Mouse (Mus musculus) lung, postnatal 4 days (tissue): ENCODE results near the gene Itpr3.
A peak's percentile ranks its signal among the peaks of the same experiment; 100 is the strongest.

Source experiments
- DNase-seq, 2 experiments: peaks; one replicate each; pipeline ENCODE4 v3.0.0; 2021

Itpr3 gene

GRCm38 (mm10) chr17:27120561-27121024 lies 63.5 kb downstream of the Itpr3 start:
- DNase-seq, result peak; percentile 68

DNA sequence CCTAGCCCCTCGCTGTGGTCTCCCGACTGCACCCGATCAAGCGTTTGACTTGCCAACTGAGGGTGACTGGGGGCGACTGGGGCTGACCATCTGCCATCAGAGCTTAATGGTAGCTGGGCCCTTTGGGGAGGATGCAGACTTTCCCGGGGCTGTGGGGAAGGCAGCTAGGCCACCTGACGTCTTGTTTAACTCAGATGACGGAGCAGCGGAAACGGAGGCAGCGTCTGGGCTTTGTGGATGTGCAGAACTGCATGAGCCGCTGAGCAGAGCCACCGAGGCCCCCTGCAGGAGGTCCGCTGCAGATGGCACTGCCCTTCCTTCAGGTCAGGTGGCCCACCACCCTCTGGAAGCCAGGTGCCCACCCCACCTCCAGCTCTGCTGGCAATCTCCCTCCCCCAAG lies 64.2 kb downstream of the Itpr3 start:
- no peak for DNase-seq

DNA sequence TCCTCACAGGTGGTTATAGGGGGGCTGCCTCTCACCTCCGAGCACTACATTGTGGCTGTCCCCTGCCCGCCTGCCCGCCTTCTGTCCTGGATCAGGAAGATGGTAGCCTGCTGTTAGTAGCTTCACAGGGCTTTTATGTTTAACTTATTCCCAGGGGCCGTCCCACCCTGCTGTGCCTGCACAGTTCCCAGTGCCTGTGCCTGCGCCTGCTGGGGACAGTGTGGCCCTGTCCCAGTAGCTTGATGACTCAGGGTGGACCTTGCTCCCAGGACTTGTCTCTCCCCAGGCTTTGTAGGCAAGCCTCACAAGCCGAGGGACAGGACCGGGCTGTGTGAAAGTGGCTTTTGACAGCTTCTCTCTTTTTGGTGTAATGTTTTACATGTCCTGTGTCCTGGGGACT lies 64.7 kb downstream of the Itpr3 start:
- DNase-seq, result no peak

DNA sequence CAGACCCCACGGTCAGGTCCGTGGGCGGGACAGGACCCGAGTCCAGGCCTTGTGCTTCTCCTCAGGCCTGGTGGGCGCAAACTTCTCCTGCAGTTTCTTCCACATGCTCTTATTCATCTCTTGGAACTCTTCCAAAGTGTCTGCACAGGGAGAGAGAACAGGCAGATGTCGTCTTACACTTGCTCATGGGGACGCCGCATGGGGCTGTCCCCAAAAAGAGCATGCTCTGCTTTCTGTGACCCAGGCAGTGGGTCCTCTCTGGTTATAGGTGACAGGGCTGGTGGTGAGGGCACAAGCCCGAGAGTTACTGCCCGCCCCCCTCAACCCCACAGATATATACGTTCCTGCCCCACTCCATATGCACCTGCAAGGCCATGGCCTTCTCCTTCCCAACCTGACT lies 65.6 kb downstream of the Itpr3 start:
- DNase-seq, result no peak

DNA sequence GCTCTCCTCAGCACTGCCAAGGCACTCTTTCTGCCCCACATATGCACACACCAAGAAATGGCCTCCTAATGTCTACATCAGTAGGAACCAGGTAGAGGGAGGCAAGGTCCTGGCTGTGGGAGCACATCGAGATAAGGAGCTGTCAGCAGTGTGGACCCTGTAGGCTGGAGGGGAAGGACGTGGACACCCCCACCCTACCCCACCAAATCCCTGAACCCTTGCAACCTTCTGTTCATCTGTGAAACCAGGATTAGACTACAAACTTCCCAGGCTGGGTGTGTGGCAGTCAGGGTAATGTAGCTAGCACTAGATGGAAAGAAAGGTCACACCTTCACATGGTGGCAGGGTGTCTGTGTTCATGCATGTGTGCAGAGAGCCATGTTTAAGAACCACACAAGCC lies 66.0 kb downstream of the Itpr3 start:
- DNase-seq, result no peak

GRCm38 (mm10) chr17:27123813-27124375 lies 66.8 kb downstream of the Itpr3 start:
- no peak for DNase-seq

GRCm38 (mm10) chr17:27125185-27125584 lies 68.1 kb downstream of the Itpr3 start:
- peak; percentile 75 to 86 for DNase-seq

GRCm38 (mm10) chr17:27125669-27126202 lies 68.6 kb downstream of the Itpr3 start:
- no peak for DNase-seq

GRCm38 (mm10) chr17:27126974-27127373 lies 69.9 kb downstream of the Itpr3 start:
- no peak for DNase-seq

DNA sequence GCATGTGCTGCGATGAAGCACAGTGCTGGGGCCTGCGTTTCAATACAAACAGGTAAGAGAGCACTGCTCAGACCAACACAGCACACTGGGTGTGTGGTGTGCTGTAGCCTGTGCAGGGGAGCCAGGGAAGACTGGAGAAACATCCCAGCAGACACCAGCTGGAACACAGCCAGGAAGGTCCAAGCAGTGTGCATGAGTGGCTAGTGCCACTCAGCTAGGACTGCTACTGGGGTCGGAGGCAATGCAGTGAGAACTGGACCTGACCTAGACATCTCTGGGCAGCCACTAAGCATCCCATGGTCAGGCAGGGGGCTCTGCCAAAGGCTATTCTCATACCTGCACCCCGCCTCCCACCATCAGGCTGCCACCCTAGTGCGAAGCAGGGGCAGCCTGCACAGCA lies 71.1 kb downstream of the Itpr3 start:
- DNase-seq, result no peak

DNA sequence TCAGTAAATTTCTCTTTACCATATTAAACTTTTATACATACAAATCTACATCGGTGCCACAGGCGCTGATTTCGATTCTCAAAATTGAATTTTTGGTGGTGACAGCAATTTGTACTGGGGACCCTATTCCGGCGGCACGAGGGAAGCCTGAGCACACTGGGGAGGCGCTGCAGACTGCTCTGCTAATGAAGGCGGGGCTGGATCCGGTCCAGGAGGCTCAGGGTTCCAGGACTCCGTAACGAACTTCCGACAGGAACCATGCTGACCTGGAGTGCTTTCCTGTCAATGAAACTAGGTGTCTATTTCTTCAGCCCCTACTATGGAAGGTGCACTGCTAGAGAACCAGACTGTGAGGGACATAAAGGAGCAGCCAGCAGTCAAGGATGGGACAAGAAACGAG lies 72.2 kb downstream of the Itpr3 start:
- DNase-seq, result no peak

DNA sequence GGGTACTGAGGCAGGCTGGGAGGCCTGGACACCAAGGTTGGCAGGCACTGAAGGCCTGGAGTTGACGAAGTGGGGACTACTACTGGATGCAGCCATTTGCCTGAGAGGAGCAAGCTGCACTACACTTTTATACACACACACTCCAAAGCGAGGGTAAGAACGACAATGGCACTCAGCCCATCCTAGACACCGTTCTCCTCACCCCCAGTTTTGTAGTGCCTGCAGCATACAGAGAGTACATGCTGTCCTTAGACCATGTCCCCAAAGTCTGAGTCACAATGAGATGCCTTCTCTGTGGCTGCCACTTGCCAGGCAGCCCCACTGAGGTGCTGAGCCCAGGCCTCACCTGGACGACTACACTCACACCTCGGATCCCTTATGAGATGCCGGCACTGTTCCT lies 72.7 kb downstream of the Itpr3 start:
- DNase-seq, result no peak

DNA sequence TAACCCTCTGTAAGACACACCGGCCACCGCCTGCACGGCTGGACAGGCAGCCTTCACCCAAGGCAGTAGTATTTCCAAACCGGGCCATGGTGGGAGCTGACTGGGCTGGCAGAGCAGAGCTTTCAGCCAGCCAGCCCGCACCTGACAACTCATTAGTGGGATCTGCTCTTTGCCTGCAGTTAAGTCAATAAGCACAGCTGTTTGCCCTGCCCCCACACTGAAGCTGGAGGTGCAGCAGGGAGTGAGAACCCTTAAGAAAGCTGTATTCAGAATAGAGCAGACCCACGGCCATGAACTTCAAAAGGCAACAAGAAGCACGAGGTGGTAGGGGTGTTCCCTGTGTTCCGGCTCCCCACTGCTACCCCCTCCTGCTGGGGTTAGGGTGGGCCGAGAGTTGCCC lies 73.1 kb downstream of the Itpr3 start:
- no peak for DNase-seq

DNA sequence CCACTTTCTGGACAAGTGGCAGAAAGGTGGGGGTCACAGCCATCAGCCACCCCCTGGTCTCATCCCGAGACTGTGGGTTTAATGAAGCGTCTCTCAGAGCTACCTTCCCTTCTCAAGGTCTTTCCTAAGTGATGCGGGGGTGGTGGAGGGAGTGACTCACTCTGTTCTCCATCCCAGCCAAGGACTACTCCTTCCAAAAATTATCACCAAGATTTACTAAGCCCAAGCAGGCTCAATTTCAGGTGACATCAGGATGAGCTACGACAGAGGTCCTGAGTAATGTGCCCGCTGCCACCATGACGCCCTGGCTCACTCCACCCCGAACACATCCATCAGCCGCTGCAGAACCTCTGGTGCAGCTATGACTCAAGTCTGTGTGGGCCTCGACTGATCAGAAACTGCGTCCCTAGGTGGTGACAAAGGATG lies 74.1 kb downstream of the Itpr3 start:
- DNase-seq, result no peak

- no peak for DNase-seq
Measured at GRCm38 (mm10) chr17:27132238-27132637, 75.1 kb downstream of the Itpr3 start.

- peak; percentile 98 for DNase-seq
Measured at GRCm38 (mm10) chr17:27133551-27134141, 76.5 kb downstream of the Itpr3 start, which contains the start of gene Uqcc2. TSS of gene Uqcc2 (minus strand) at chr17:27133916.

- no peak for DNase-seq
Measured at GRCm38 (mm10) chr17:27134187-27134586, 77.1 kb downstream of the Itpr3 start.

DNA sequence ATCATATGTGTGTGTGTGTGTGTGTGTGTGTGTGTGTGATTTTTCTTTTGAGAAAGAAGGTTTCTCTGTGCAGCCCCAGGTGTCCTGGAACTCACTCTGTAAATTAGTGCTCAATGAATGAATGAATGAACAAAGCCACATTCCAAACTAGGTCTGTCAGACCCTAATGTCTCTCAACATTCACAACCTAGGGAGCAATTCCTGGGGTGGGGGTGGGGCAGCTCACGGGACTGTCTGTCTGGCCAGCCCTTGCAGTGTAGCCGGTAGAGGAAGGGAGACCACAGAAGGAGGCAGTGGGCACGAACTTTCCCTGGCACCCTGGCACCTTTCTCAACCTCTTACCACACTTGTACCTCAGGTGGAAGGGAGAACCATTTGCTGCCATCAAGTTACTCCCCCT lies 77.6 kb downstream of the Itpr3 start:
- DNase-seq, result no peak

- no peak for DNase-seq
Measured at GRCm38 (mm10) chr17:27138396-27138795, 81.3 kb downstream of the Itpr3 start.

DNA sequence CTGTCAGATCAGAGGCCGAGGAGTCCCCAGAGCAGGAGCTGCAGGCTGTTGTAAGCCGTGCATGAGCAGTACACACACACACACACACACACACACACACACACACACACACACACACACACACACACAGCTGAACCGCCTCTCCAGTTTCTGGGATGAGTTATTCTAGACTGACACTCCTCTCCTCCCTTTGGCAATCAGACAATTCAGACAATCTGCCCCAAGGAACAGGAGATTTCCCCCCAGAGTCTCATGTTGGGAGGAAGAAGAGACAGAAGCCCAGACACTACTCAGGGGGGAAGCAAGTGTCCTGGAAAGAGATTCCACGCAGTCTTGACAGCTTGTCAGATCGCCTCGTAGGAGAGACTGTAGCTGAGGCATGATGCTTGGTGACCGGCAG lies 82.2 kb downstream of the Itpr3 start:
- no peak for DNase-seq

GRCm38 (mm10) chr17:27140262-27140661 lies 83.2 kb downstream of the Itpr3 start:
- peak in 1 of 2 experiments; percentile 83 for DNase-seq

GRCm38 (mm10) chr17:27141971-27142450 lies 84.9 kb downstream of the Itpr3 start:
- DNase-seq, result peak in 1 of 2 experiments; percentile 46

DNA sequence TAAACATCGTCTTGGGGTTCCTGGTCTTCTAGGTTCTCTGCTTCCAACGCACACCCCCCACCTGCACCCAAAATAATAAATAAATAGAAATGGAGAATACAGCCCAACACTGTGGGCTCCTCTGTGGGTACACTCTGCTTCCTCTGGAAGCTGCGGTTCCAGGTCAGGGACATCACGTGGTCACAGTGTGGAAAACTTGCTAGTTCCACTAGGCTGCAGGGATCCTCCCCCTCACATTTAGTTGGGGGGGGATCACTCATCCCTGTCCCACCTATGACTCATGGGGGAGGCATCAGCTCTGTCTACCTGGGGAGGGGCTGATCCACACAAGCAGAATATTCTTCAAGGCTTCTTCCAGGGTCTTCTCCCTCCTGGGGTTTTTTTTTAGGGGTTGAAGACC lies 87.0 kb downstream of the Itpr3 start:
- DNase-seq, result no peak

GRCm38 (mm10) chr17:27146323-27146923 lies 89.3 kb downstream of the Itpr3 start:
- no peak for DNase-seq
